Mouse (Mus musculus): ENCODE results near the gene Polr2a. TPM values are rescaled to one million over a fixed set of nuclear protein-coding genes. Genes with fewer than 3 reads are reported as not detected.

The Polr2a gene
- polyA plus RNA-seq, 1 experiment from 2014 or later: 16.6 TPM

Other genes with a start within 250 kb of the Polr2a start
- 3.4 and 4.0 TPM in 2 replicates for gene Dnah2, start 209.5 kb downstream of the Polr2a start, polyA plus RNA-seq (2015; fragmentation: Nextera tagmentation; extraction: Ambion mirVana)
- 134 and 160 TPM in 2 replicates for gene Efnb3, start 198.4 kb downstream of the Polr2a start, polyA plus RNA-seq (2015; fragmentation: Nextera tagmentation; extraction: Ambion mirVana)
- gene Wrap53, start 178.4 kb downstream of the Polr2a start, polyA plus RNA-seq (2015; fragmentation: Nextera tagmentation; extraction: Ambion mirVana): 19.6 and 20.6 TPM in 2 replicates
- 61.1 and 64.2 TPM in 2 replicates for gene Trp53, start 178.3 kb downstream of the Polr2a start, polyA plus RNA-seq (2015; fragmentation: Nextera tagmentation; extraction: Ambion mirVana)
- 71.9 and 89.4 TPM in 2 replicates for gene Atp1b2, start 152.7 kb downstream of the Polr2a start, polyA plus RNA-seq (2015; fragmentation: Nextera tagmentation; extraction: Ambion mirVana)
- not detected in 2 replicates for gene Shbg, start 140.7 kb downstream of the Polr2a start, polyA plus RNA-seq (2015; fragmentation: Nextera tagmentation; extraction: Ambion mirVana)
- 22.5 and 23.9 TPM in 2 replicates for gene Sat2, start 136.6 kb downstream of the Polr2a start, polyA plus RNA-seq (2015; fragmentation: Nextera tagmentation; extraction: Ambion mirVana)
- gene Fxr2, start 125.6 kb downstream of the Polr2a start, polyA plus RNA-seq (2015; fragmentation: Nextera tagmentation; extraction: Ambion mirVana): 41.3 and 41.5 TPM in 2 replicates
- not detected in 2 replicates for gene Sox15, start 103.3 kb downstream of the Polr2a start, polyA plus RNA-seq (2015; fragmentation: Nextera tagmentation; extraction: Ambion mirVana)
- 101 and 108 TPM in 2 replicates for gene Mpdu1, start 96.0 kb downstream of the Polr2a start, polyA plus RNA-seq (2015; fragmentation: Nextera tagmentation; extraction: Ambion mirVana)
- gene Cd68, start 92.5 kb downstream of the Polr2a start, polyA plus RNA-seq (2015; fragmentation: Nextera tagmentation; extraction: Ambion mirVana): 10.3 and 12.2 TPM in 2 replicates
- 476 and 491 TPM in 2 replicates for gene Eif4a1, start 86.2 kb downstream of the Polr2a start, polyA plus RNA-seq (2015; fragmentation: Nextera tagmentation; extraction: Ambion mirVana)
- gene Senp3, start 76.6 kb downstream of the Polr2a start, polyA plus RNA-seq (2015; fragmentation: Nextera tagmentation; extraction: Ambion mirVana): 101 and 103 TPM in 2 replicates
- gene Tnfsf13, start 72.9 kb downstream of the Polr2a start, polyA plus RNA-seq (2015; fragmentation: Nextera tagmentation; extraction: Ambion mirVana): 0.61 and 0.76 TPM in 2 replicates
- 3.5 and 5.0 TPM in 2 replicates for gene Tnfsf12, start 62.8 kb downstream of the Polr2a start, polyA plus RNA-seq (2015; fragmentation: Nextera tagmentation; extraction: Ambion mirVana)
- gene Tnfsfm13, start 62.5 kb downstream of the Polr2a start, polyA plus RNA-seq (2015; fragmentation: Nextera tagmentation; extraction: Ambion mirVana): 1.2 and 1.9 TPM in 2 replicates
- gene Slc35g3, start 3.3 kb upstream of the Polr2a start, polyA plus RNA-seq (2015; fragmentation: Nextera tagmentation; extraction: Ambion mirVana): 0.51 and 0.66 TPM in 2 replicates
- gene Zbtb4, start 7.3 kb upstream of the Polr2a start, polyA plus RNA-seq (2015; fragmentation: Nextera tagmentation; extraction: Ambion mirVana): 5.2 and 5.3 TPM in 2 replicates
- gene Chrnb1, start 37.3 kb upstream of the Polr2a start, polyA plus RNA-seq (2015; fragmentation: Nextera tagmentation; extraction: Ambion mirVana): 1.2 and 2.2 TPM in 2 replicates
- gene Fgf11, start 43.2 kb upstream of the Polr2a start, polyA plus RNA-seq (2015; fragmentation: Nextera tagmentation; extraction: Ambion mirVana): 5.7 and 7.1 TPM in 2 replicates
- 1.1 and 2.0 TPM in 2 replicates for gene Tmem102, start 47.0 kb upstream of the Polr2a start, polyA plus RNA-seq (2015; fragmentation: Nextera tagmentation; extraction: Ambion mirVana)
- not detected in 2 replicates for gene Gm39566, start 56.7 kb upstream of the Polr2a start, polyA plus RNA-seq (2015; fragmentation: Nextera tagmentation; extraction: Ambion mirVana)
- gene Spem2, start 59.8 kb upstream of the Polr2a start, polyA plus RNA-seq (2015; fragmentation: Nextera tagmentation; extraction: Ambion mirVana): not detected in 2 replicates
- 0.21 and 0.34 TPM in 2 replicates for gene Spem1, start 63.5 kb upstream of the Polr2a start, polyA plus RNA-seq (2015; fragmentation: Nextera tagmentation; extraction: Ambion mirVana)
- 20.9 and 21.0 TPM in 2 replicates for gene Nlgn2, start 79.1 kb upstream of the Polr2a start, polyA plus RNA-seq (2015; fragmentation: Nextera tagmentation; extraction: Ambion mirVana)
- 375 and 391 TPM in 2 replicates for gene Tmem256, start 79.9 kb upstream of the Polr2a start, polyA plus RNA-seq (2015; fragmentation: Nextera tagmentation; extraction: Ambion mirVana)
- 46.0 and 47.5 TPM in 2 replicates for gene Plscr3, start 87.7 kb upstream of the Polr2a start, polyA plus RNA-seq (2015; fragmentation: Nextera tagmentation; extraction: Ambion mirVana)
- 0.10 and 0.12 TPM in 2 replicates for gene Tnk1, start 100.1 kb upstream of the Polr2a start, polyA plus RNA-seq (2015; fragmentation: Nextera tagmentation; extraction: Ambion mirVana)
- gene Tmem95, start 119.4 kb upstream of the Polr2a start, polyA plus RNA-seq (2015; fragmentation: Nextera tagmentation; extraction: Ambion mirVana): not detected in 2 replicates
- 2.0 and 2.4 TPM in 2 replicates for gene Kctd11, start 122.8 kb upstream of the Polr2a start, polyA plus RNA-seq (2015; fragmentation: Nextera tagmentation; extraction: Ambion mirVana)
- gene Acap1, start 136.9 kb upstream of the Polr2a start, polyA plus RNA-seq (2015; fragmentation: Nextera tagmentation; extraction: Ambion mirVana): 0.52 and 0.58 TPM in 2 replicates
- gene 2810408A11Rik, start 142.3 kb upstream of the Polr2a start, polyA plus RNA-seq (2015; fragmentation: Nextera tagmentation; extraction: Ambion mirVana): 8.8 TPM in 2 replicates
- 16.6 and 19.9 TPM in 2 replicates for gene Neurl4, start 142.4 kb upstream of the Polr2a start, polyA plus RNA-seq (2015; fragmentation: Nextera tagmentation; extraction: Ambion mirVana)
- 68.4 and 69.9 TPM in 2 replicates for gene Gps2, start 155.3 kb upstream of the Polr2a start, polyA plus RNA-seq (2015; fragmentation: Nextera tagmentation; extraction: Ambion mirVana)
- gene Eif5a, start 163.3 kb upstream of the Polr2a start, polyA plus RNA-seq (2015; fragmentation: Nextera tagmentation; extraction: Ambion mirVana): 1,083 and 1,119 TPM in 2 replicates
- gene Ybx2, start 177.2 kb upstream of the Polr2a start, polyA plus RNA-seq (2015; fragmentation: Nextera tagmentation; extraction: Ambion mirVana): 6.7 and 6.8 TPM in 2 replicates
- 3.4 and 4.1 TPM in 2 replicates for gene Slc2a4, start 189.6 kb upstream of the Polr2a start, polyA plus RNA-seq (2015; fragmentation: Nextera tagmentation; extraction: Ambion mirVana)
- gene Cldn7, start 206.1 kb upstream of the Polr2a start, polyA plus RNA-seq (2015; fragmentation: Nextera tagmentation; extraction: Ambion mirVana): 0.34 and 1.0 TPM in 2 replicates
- gene Ctdnep1, start 222.5 kb upstream of the Polr2a start, polyA plus RNA-seq (2015; fragmentation: Nextera tagmentation; extraction: Ambion mirVana): 23.5 and 27.1 TPM in 2 replicates
- gene Elp5, start 223.9 kb upstream of the Polr2a start, polyA plus RNA-seq (2015; fragmentation: Nextera tagmentation; extraction: Ambion mirVana): 163 and 174 TPM in 2 replicates
- gene Gabarap, start 232.5 kb upstream of the Polr2a start, polyA plus RNA-seq (2015; fragmentation: Nextera tagmentation; extraction: Ambion mirVana): 561 and 571 TPM in 2 replicates
- gene Phf23, start 237.1 kb upstream of the Polr2a start, polyA plus RNA-seq (2015; fragmentation: Nextera tagmentation; extraction: Ambion mirVana): 56.1 and 62.2 TPM in 2 replicates
- gene Dvl2, start 242.0 kb upstream of the Polr2a start, polyA plus RNA-seq (2015; fragmentation: Nextera tagmentation; extraction: Ambion mirVana): 26.4 and 28.7 TPM in 2 replicates